Comparison of ENCODE assay signal across 27 mouse cellular contexts in genomic region chr14:75487932-75488331, GRCm38 (mm10). TPM values are rescaled to one million over a fixed set of nuclear protein-coding genes. Genes with fewer than 3 reads are reported as not detected.
DNase-seq lines count a peak whose midpoint lies in the region; ATAC-seq and TF ChIP-seq lines count a peak whose summit lies in the region.
"Had no signal": no experiment of that assay in that cellular context is flagged by ENCODE, and none has a peak within 500 bp of the region (broad histone marks: within the 10 kb centered on the region; RNA-seq: fewer than 3 reads in every experiment).

No protein-coding gene starts in this region.

- H3K27ac ChIP-seq in forebrain, embryonic 11.5 days (ENCODE audit: low read depth, low read length): no peak overlapping the region
- no peak overlapping the region for H3K27ac ChIP-seq in forebrain, embryonic 14.5 days (ENCODE audit: low read depth, low read length)
- no peak overlapping the region for H3K27ac ChIP-seq in hindbrain, postnatal 0 days
- H3K27ac ChIP-seq in hindbrain, embryonic 14.5 days: no peak overlapping the region
- no peak overlapping the region for H3K27ac ChIP-seq in kidney, embryonic 16.5 days (ENCODE audit: low read length)
- no peak overlapping the region for H3K27ac ChIP-seq in kidney, adult 2 months (ENCODE audit: insufficient read depth, low read depth, low read length)
- H3K27ac ChIP-seq: forebrain, embryonic 10.5 days; forebrain, embryonic 15.5 days; heart, embryonic 15.5 days; hindbrain, embryonic 10.5 days; hindbrain, embryonic 15.5 days had no signal

- no peak overlapping the region for H3K9ac ChIP-seq in forebrain, embryonic 11.5 days (ENCODE audit: low read length)
- no peak overlapping the region for H3K9ac ChIP-seq in forebrain, embryonic 14.5 days (ENCODE audit: low read length)
- no peak overlapping the region for H3K9ac ChIP-seq in hindbrain, postnatal 0 days (replicated peaks; ENCODE audit: low read length)
- H3K9ac ChIP-seq in hindbrain, embryonic 14.5 days: no peak overlapping the region
- no peak overlapping the region for H3K9ac ChIP-seq in kidney, embryonic 16.5 days (replicated peaks; ENCODE audit: low read length)
- H3K9ac ChIP-seq: forebrain, embryonic 15.5 days; heart, embryonic 12.5 days; heart, embryonic 15.5 days; hindbrain, embryonic 15.5 days had no signal

- H3K4me3 ChIP-seq in forebrain, embryonic 11.5 days (ENCODE audit: low read depth, low read length): no peak overlapping the region
- H3K4me3 ChIP-seq in forebrain, embryonic 14.5 days (ENCODE audit: low read depth, low read length): no peak overlapping the region
- H3K4me3 ChIP-seq in hindbrain, postnatal 0 days (ENCODE audit: low read length): no peak overlapping the region
- H3K4me3 ChIP-seq in hindbrain, embryonic 14.5 days (replicated peaks; ENCODE audit: low read length): no peak overlapping the region
- H3K4me3 ChIP-seq in kidney, embryonic 16.5 days (ENCODE audit: low read length): no peak overlapping the region
- H3K4me3 ChIP-seq in kidney, adult 2 months (ENCODE audit: insufficient read depth, low read depth, low read length): no peak overlapping the region
- H3K4me3 ChIP-seq: forebrain, embryonic 10.5 days; forebrain, embryonic 15.5 days; heart, embryonic 12.5 days; heart, embryonic 15.5 days; hindbrain, embryonic 10.5 days; hindbrain, embryonic 15.5 days had no signal

- no peak overlapping the region for H3K4me2 ChIP-seq in forebrain, embryonic 11.5 days (ENCODE audit: low read depth, low read length, severe bottlenecking)
- no peak overlapping the region for H3K4me2 ChIP-seq in forebrain, embryonic 14.5 days (ENCODE audit: low read length)
- no peak overlapping the region for H3K4me2 ChIP-seq in hindbrain, postnatal 0 days (ENCODE audit: low read depth, low read length)
- H3K4me2 ChIP-seq in hindbrain, embryonic 14.5 days (replicated peaks): no peak overlapping the region
- no peak overlapping the region for H3K4me2 ChIP-seq in kidney, embryonic 16.5 days (replicated peaks; ENCODE audit: low read depth, low read length)
- H3K4me2 ChIP-seq: forebrain, embryonic 15.5 days; heart, embryonic 12.5 days; heart, embryonic 15.5 days; hindbrain, embryonic 15.5 days had no signal

- TF ChIP-seq POLR2A in kidney, adult 2 months (IDR thresholded peaks at IDR 0.05; ENCODE audit: low read depth, low read length): no peak
- TF ChIP-seq POLR2A in brain, embryonic 14.5 days (IDR thresholded peaks at IDR 0.05; ENCODE audit: borderline replicate concordance, extremely low read depth, insufficient read depth, insufficient read length, poor library complexity, severe bottlenecking): no peak

- peak; percentile 17 for DNase-seq in forebrain, embryonic 11.5 days (ENCODE audit: low spot score)
- DNase-seq in forebrain, embryonic 14.5 days (ENCODE audit: low spot score): no peak
- DNase-seq in hindbrain, postnatal 0 days (ENCODE audit: low spot score): no peak
- no peak for DNase-seq in hindbrain, embryonic 14.5 days (ENCODE audit: low spot score)
- DNase-seq in kidney, adult 2 months: no peak
- DNase-seq in brain, embryonic 14.5 days (ENCODE audit: low read depth): peak; percentile 12
- DNase-seq: adrenal gland, adult 8-10 months; adrenal gland, postnatal 25 days; cerebellum, adult 18-20 months; cerebellum, adult 9-10 months; cerebellum, postnatal 14 days; gastrocnemius, postnatal 10 days; gastrocnemius, postnatal 36 days; heart, postnatal 10 days; heart, postnatal 36 days had no signal

- no peak for TF ChIP-seq CTCF in hindbrain, postnatal 0 days (IDR thresholded peaks at IDR 0.05; ENCODE audit: low read depth)
- no peak for TF ChIP-seq CTCF in kidney, adult 2 months (conservative IDR thresholded peaks at IDR 0.05; ENCODE audit: insufficient read depth, insufficient read length, low read depth, low read length)
- no peak for TF ChIP-seq CTCF in brain, embryonic 14.5 days (IDR thresholded peaks at IDR 0.05; ENCODE audit: borderline replicate concordance, extremely low read depth, insufficient read depth, insufficient read length)

- H3K9me3 ChIP-seq in forebrain, embryonic 11.5 days (ENCODE audit: control insufficient read depth, low read length): peaks cover 2% of the 10 kb centered on the region; the same call in 1 of the 2 replicates
- no peaks in the 10 kb centered on the region for H3K9me3 ChIP-seq in forebrain, embryonic 14.5 days (replicated peaks; ENCODE audit: control insufficient read depth, low read length)
- H3K9me3 ChIP-seq in hindbrain, postnatal 0 days (ENCODE audit: low read length): no peaks in the 10 kb centered on the region
- H3K9me3 ChIP-seq in hindbrain, embryonic 14.5 days (ENCODE audit: control insufficient read depth, low read length): no peaks in the 10 kb centered on the region
- H3K9me3 ChIP-seq in kidney, embryonic 16.5 days (ENCODE audit: low read length): 0 out of 2 replicates have a peak, but pooled peaks cover 5% of the 10 kb centered on the region
- H3K9me3 ChIP-seq: forebrain, embryonic 10.5 days; forebrain, embryonic 15.5 days; heart, embryonic 12.5 days; heart, embryonic 15.5 days; hindbrain, embryonic 10.5 days; hindbrain, embryonic 15.5 days had no signal

- H3K4me1 ChIP-seq in forebrain, embryonic 11.5 days (replicated peaks; ENCODE audit: control insufficient read depth, insufficient read depth, low read length): no peaks in the 10 kb centered on the region
- peaks cover 18% of the 10 kb centered on the region for H3K4me1 ChIP-seq in forebrain, embryonic 14.5 days (ENCODE audit: control insufficient read depth, insufficient read depth, low read length)
- H3K4me1 ChIP-seq in hindbrain, postnatal 0 days (ENCODE audit: insufficient read depth, low read length): no peaks in the 10 kb centered on the region; the same call in 1 of the 2 replicates
- H3K4me1 ChIP-seq in hindbrain, embryonic 14.5 days (replicated peaks; ENCODE audit: control insufficient read depth, insufficient read depth, low read length): peaks cover 12% of the 10 kb centered on the region
- H3K4me1 ChIP-seq in kidney, embryonic 16.5 days (ENCODE audit: insufficient read depth, low read length): peaks cover 7% of the 10 kb centered on the region; the same call in 1 of the 2 replicates
- H3K4me1 ChIP-seq in kidney, adult 2 months (ENCODE audit: control insufficient read depth, insufficient read depth, low read length): no peaks in the 10 kb centered on the region

- no peaks in the 10 kb centered on the region for H3K36me3 ChIP-seq in forebrain, embryonic 11.5 days (ENCODE audit: control insufficient read depth, insufficient read depth, low read length)
- H3K36me3 ChIP-seq in forebrain, embryonic 14.5 days (ENCODE audit: control insufficient read depth, insufficient read depth, low read length): 0 out of 2 replicates have a peak, but pooled peaks cover 2% of the 10 kb centered on the region
- no peaks in the 10 kb centered on the region for H3K36me3 ChIP-seq in hindbrain, postnatal 0 days (ENCODE audit: insufficient read depth, low read length)
- no peaks in the 10 kb centered on the region for H3K36me3 ChIP-seq in hindbrain, embryonic 14.5 days (replicated peaks; ENCODE audit: control insufficient read depth, insufficient read depth)
- no peaks in the 10 kb centered on the region for H3K36me3 ChIP-seq in kidney, embryonic 16.5 days (ENCODE audit: insufficient read depth, low read length)
- no peaks in the 10 kb centered on the region for H3K36me3 ChIP-seq in kidney, adult 2 months (ENCODE audit: control insufficient read depth, insufficient read depth, low read length)
- H3K36me3 ChIP-seq: forebrain, embryonic 10.5 days; forebrain, embryonic 15.5 days; heart, embryonic 12.5 days; heart, embryonic 15.5 days; hindbrain, embryonic 10.5 days; hindbrain, embryonic 15.5 days had no signal

- H3K27me3 ChIP-seq in forebrain, embryonic 11.5 days (ENCODE audit: control insufficient read depth, insufficient read depth, low read length): no peaks in the 10 kb centered on the region
- H3K27me3 ChIP-seq in forebrain, embryonic 14.5 days (replicated peaks; ENCODE audit: control insufficient read depth, insufficient read depth, low read length): no peaks in the 10 kb centered on the region
- H3K27me3 ChIP-seq in hindbrain, postnatal 0 days (ENCODE audit: insufficient read depth, low read length): no peaks in the 10 kb centered on the region
- H3K27me3 ChIP-seq in hindbrain, embryonic 14.5 days (ENCODE audit: control insufficient read depth, insufficient read depth, low read length): no peaks in the 10 kb centered on the region
- no peaks in the 10 kb centered on the region for H3K27me3 ChIP-seq in kidney, embryonic 16.5 days (ENCODE audit: insufficient read depth, low read length)
- no peaks in the 10 kb centered on the region for H3K27me3 ChIP-seq in kidney, adult 2 months (replicated peaks; ENCODE audit: control insufficient read depth, insufficient read depth, low read length)
- H3K27me3 ChIP-seq: forebrain, embryonic 15.5 days; heart, embryonic 15.5 days; hindbrain, embryonic 15.5 days had no signal

- WGBS in forebrain, embryonic 11.5 days: 74% methylated on average over 7 of the region's 7 CpGs
- WGBS in forebrain, embryonic 14.5 days: 66% methylated on average over 7 of the region's 7 CpGs
- 63% methylated on average over 7 of the region's 7 CpGs for WGBS in hindbrain, postnatal 0 days
- WGBS in hindbrain, embryonic 14.5 days: 64% methylated on average over 7 of the region's 7 CpGs
- 41% methylated on average over 7 of the region's 7 CpGs for WGBS in kidney, embryonic 16.5 days
- WGBS in kidney, adult 2 months: 62% methylated on average over 7 of the region's 7 CpGs

- no peak for ATAC-seq in forebrain, embryonic 11.5 days (replicated peaks; ENCODE audit: low FRiP score)
- ATAC-seq in forebrain, embryonic 14.5 days: no peak
- 0 out of 2 replicates have a peak, but pooled peaks have one; percentile 45 for ATAC-seq in hindbrain, postnatal 0 days
- no peak for ATAC-seq in hindbrain, embryonic 14.5 days (ENCODE audit: low FRiP score)
- peak; percentile 82 for ATAC-seq in kidney, embryonic 16.5 days (ENCODE audit: low FRiP score, low TSS enrichment)
- ATAC-seq: activated CD4-positive, CD25-positive, alpha-beta regulatory T cell, adult 4 months; forebrain, embryonic 15.5 days; inflammation-experienced regulatory T-cells, adult 6 months had no signal

RNA-seq across cellular contexts. Expression of gene Siah3, which starts 32.1 kb away (rescaled TPM):
- 5.5 TPM in 2 replicates for polyA plus RNA-seq in forebrain, embryonic 11.5 days (2014; fragmentation: Nextera tagmentation; extraction: Ambion mirVana)
- 5.4 and 7.0 TPM in 2 replicates for polyA plus RNA-seq in forebrain, embryonic 14.5 days (2014; fragmentation: Nextera tagmentation; extraction: Ambion mirVana)
- 8.2 and 11.1 TPM in 2 replicates for total RNA-seq in hindbrain, postnatal 0 days (2014; rRNA removed)
- polyA plus RNA-seq in hindbrain, postnatal 0 days (2015; fragmentation: Nextera tagmentation; extraction: Ambion mirVana): 2.5 and 3.1 TPM in 2 replicates
- 7.7 and 9.1 TPM in 2 replicates for polyA plus RNA-seq in hindbrain, embryonic 14.5 days (2014; fragmentation: Nextera tagmentation; extraction: Ambion mirVana)
- 0.07 and 0.21 TPM in 2 replicates for polyA plus RNA-seq in kidney, embryonic 16.5 days (2015; fragmentation: Nextera tagmentation; extraction: Ambion mirVana)
- polyA plus RNA-seq in kidney, adult 2 months (2012; rRNA removed): not detected in 2 replicates
- 7.0 and 8.6 TPM in 2 replicates for polyA plus RNA-seq in brain, embryonic 14.5 days (2012; rRNA removed)
- total RNA-seq: ES-E14; gastrocnemius, adult 18-20 months; gastrocnemius, postnatal 36 days; granulocyte monocyte progenitor cell, adult 5-6 weeks; heart, postnatal 36 days had no signal
- polyA plus RNA-seq: heart, embryonic 12.5 days had no signal

Comparison
In these comparisons a context has a peak if more than half of its experiments do, and no peak if none do; other contexts are left out.
1. ATAC-seq: peak in hindbrain, postnatal 0 days (single experiment) and kidney, embryonic 16.5 days (single experiment); none in forebrain, embryonic 11.5 days (single experiment), forebrain, embryonic 14.5 days (single experiment) and hindbrain, embryonic 14.5 days (single experiment).
2. DNase-seq: peak in forebrain, embryonic 11.5 days (single experiment) and brain, embryonic 14.5 days (single experiment); none in forebrain, embryonic 14.5 days (single experiment), hindbrain, postnatal 0 days (single experiment), hindbrain, embryonic 14.5 days (single experiment) and kidney, adult 2 months (single experiment).